Mouse (Mus musculus) telencephalon, adult 2 months (tissue): ENCODE data around the gene Rnase12.
A peak's percentile ranks its signal among the peaks of the same experiment; 100 is the strongest.
"Not testable (repeated sequence)": the region's sequence is repeated elsewhere in the genome, so short reads cannot be mapped to it uniquely, and the experiment has no call there.

Experiments
- DNase-seq: peaks from one replicate; pipeline ENCODE4 v3.0.0-alpha.2; 2011; ENCODE audit warnings: low read depth, low spot score

Gene Rnase12

GRCm38 (mm10) chr14:51057401-51057831 lies at the start of gene Rnase12:
TSS of gene Rnase12 (minus strand) at chr14:51057661.
- DNase-seq: no peak

GRCm38 (mm10) chr14:51106449-51106967 lies 49.0 kb upstream of the Rnase12 start:
- no peak for DNase-seq

GRCm38 (mm10) chr14:51104366-51104765 lies 46.9 kb upstream of the Rnase12 start:
- no peak for DNase-seq

- no peak for DNase-seq
Measured at GRCm38 (mm10) chr14:51103217-51103616, 45.8 kb upstream of the Rnase12 start.

- DNase-seq: no peak
Measured at GRCm38 (mm10) chr14:51101284-51101683, 43.8 kb upstream of the Rnase12 start.

- DNase-seq: no peak
Measured at GRCm38 (mm10) chr14:51098921-51099320, 41.5 kb upstream of the Rnase12 start.

GRCm38 (mm10) chr14:51098300-51098699 lies 40.8 kb upstream of the Rnase12 start:
- not testable (repeated sequence) for DNase-seq

- DNase-seq: no peak
Measured at GRCm38 (mm10) chr14:51095736-51096524, 38.5 kb upstream of the Rnase12 start.

- no peak for DNase-seq
Measured at GRCm38 (mm10) chr14:51094921-51095320, 37.5 kb upstream of the Rnase12 start.

GRCm38 (mm10) chr14:51094096-51094875 lies 36.8 kb upstream of the Rnase12 start:
- no peak for DNase-seq

- DNase-seq: no peak
Measured at GRCm38 (mm10) chr14:51093496-51093895, 36.0 kb upstream of the Rnase12 start.

GRCm38 (mm10) chr14:51092073-51092620 lies 34.7 kb upstream of the Rnase12 start:
- no peak for DNase-seq

- no peak for DNase-seq
Measured at GRCm38 (mm10) chr14:51090921-51091900, 33.8 kb upstream of the Rnase12 start, which contains the start of the genes Rnase4 and Ang. TSS of gene Rnase4 (plus strand) at chr14:51091077. TSS of gene Ang (plus strand) at chr14:51091150.

- no peak for DNase-seq
Measured at GRCm38 (mm10) chr14:51090077-51090781, 32.8 kb upstream of the Rnase12 start.

GRCm38 (mm10) chr14:51089674-51090076 lies 32.2 kb upstream of the Rnase12 start:
- no peak for DNase-seq

GRCm38 (mm10) chr14:51088970-51089673 lies 31.7 kb upstream of the Rnase12 start:
- DNase-seq: peak; percentile 96

- no peak for DNase-seq
Measured at GRCm38 (mm10) chr14:51088166-51088969, 30.9 kb upstream of the Rnase12 start.

- no peak for DNase-seq
Measured at GRCm38 (mm10) chr14:51087762-51088161, 30.3 kb upstream of the Rnase12 start.

GRCm38 (mm10) chr14:51085911-51086310 lies 28.4 kb upstream of the Rnase12 start:
- DNase-seq: no peak
